Mouse (Mus musculus) kidney, embryonic 14.5 days (tissue): ENCODE measurements around the gene Tmem63b. TPM values are rescaled to one million over a fixed set of nuclear protein-coding genes. Genes with fewer than 3 reads are reported as not detected.

ENCODE experiments used
- ATAC-seq: fragments of 200-750 bp; cut with Nextera tagmentation; 2 replicates; pipeline ENCODE4 v1.8.0; 2017; ENCODE audit warnings: moderate number of reproducible peaks, mild to moderate bottlenecking, moderate TSS enrichment, moderate library complexity; ENCODE audit not compliant: low FRiP score, low TSS enrichment
- H3K27ac ChIP-seq: fragments of 300-500 bp; sonication (generic); 2 replicates; pipeline ENCODE4 v1.5.1; 2014; ENCODE audit warnings: low read depth, mild to moderate bottlenecking, low read length, moderate library complexity, mixed read lengths
- H3K27me3 ChIP-seq: fragments of 300-500 bp; sonication (generic); 2 replicates; pipeline ENCODE4 v1.6.1; 2014; ENCODE audit warnings: mild to moderate bottlenecking, low read length; ENCODE audit not compliant: control insufficient read depth, insufficient read depth
- H3K36me3 ChIP-seq: fragments of 300-500 bp; sonication (generic); 2 replicates; pipeline ENCODE4 v1.6.1; 2014; ENCODE audit warnings: low read length, mixed read lengths; ENCODE audit not compliant: control insufficient read depth, insufficient read depth
- H3K4me1 ChIP-seq: fragments of 300-500 bp; sonication (generic); 2 replicates; pipeline ENCODE4 v1.6.1; 2014; ENCODE audit warnings: low read length, mixed read lengths; ENCODE audit not compliant: control insufficient read depth, insufficient read depth
- H3K4me2 ChIP-seq: fragments of 300-500 bp; sonication (generic); replicated peaks from 2 replicates; pipeline ENCODE4 v1.6.1; 2014; ENCODE audit warnings: low read depth, mild to moderate bottlenecking, low read length
- H3K4me3 ChIP-seq: fragments of 300-500 bp; sonication (generic); 2 replicates; pipeline ENCODE4 v1.5.1; 2014; ENCODE audit warnings: mild to moderate bottlenecking, low read length
- H3K9ac ChIP-seq: fragments of 300-500 bp; sonication (generic); 2 replicates; pipeline ENCODE4 v1.6.1; 2014; ENCODE audit warnings: low read depth, mild to moderate bottlenecking, low read length, moderate library complexity
- H3K9me3 ChIP-seq: fragments of 300-500 bp; sonication (generic); 2 replicates; pipeline ENCODE4 v1.6.1; 2016; ENCODE audit warnings: low read length; ENCODE audit not compliant: control insufficient read depth
- WGBS: fragments of 180-500 bp; shearing (Covaris S2); extraction: QIAGEN DNeasy Blood & Tissue Kit; methylation state at CpG from one replicate; pipeline ENCODE4 v1.1.7; 2014; 5-methylcytosine and 5-hydroxymethylcytosine counted together
- polyA plus RNA-seq: library from polyadenylated mRNA; unstranded; fragments of >200 nt; fragmentation: Nextera tagmentation; extraction: Ambion mirVana; gene quantifications from 2 replicates; pipeline ENCODE4 v1.2.1, GENCODE M21; 2014

The Tmem63b gene
- polyA plus RNA-seq, 1 experiment from 2014 or later: 28.0 TPM

DNA sequence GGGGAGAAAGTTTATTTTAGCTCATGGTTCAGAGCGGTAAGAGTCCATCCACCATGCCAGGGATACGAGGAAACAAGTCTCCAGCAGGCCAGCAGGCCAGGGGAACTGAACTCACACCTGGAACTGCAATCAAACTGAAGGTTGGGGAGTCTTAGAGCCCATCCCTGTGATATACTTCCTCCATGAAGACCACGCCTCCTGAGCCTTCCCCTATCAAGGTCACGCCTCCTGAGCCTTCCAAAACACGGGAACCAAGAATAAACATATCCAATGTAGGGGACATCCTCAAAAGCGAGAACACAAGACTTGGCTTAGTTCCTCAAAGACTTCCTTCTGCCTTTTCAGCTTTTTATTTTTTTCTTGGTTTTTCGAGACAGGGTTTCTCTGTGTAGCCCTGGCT is 73.8 kb downstream of the Tmem63b start:
- Histone ChIP-seq H3K9ac (no peak overlapping the region), H3K4me3 (no peak overlapping the region), H3K9me3 (no peaks in the 10 kb centered on the region), H3K4me2 (no peak overlapping the region), H3K27me3 (no peaks in the 10 kb centered on the region), H3K4me1 (no peaks in the 10 kb centered on the region), H3K27ac (no peak overlapping the region), H3K36me3 (no peaks in the 10 kb centered on the region)
- WGBS: 86% methylated on average over 7 of the region's 7 CpGs
- no peak for ATAC-seq

DNA sequence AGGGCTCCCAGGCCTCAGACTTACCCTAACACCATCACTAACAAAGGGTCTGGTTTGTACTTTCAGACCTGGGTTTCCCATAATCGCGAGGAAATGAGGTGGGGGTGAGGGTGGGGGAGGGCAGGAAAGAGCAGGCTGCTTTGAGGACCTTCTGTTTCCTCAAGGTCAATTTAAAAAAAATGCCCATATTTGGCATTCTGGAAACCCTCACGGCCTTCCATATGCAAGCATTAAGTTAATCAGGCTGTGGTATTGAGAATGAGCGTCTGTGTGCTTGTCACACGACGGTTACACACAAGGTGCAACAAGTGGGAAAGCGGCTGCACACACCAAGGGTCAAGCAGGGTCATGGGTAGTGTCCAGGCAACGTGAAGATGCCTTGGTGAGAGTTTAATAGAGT is 74.7 kb downstream of the Tmem63b start:
- Histone ChIP-seq H3K4me2 (no peak overlapping the region), H3K4me3 (no peak overlapping the region), H3K27me3 (no peaks in the 10 kb centered on the region), H3K9ac (no peak overlapping the region), H3K4me1 (no peaks in the 10 kb centered on the region), H3K27ac (no peak overlapping the region), H3K36me3 (no peaks in the 10 kb centered on the region), H3K9me3 (no peaks in the 10 kb centered on the region)
- ATAC-seq: no peak
- WGBS: 82% methylated on average over 8 of the region's 8 CpGs

Other genes with a start within 250 kb of the Tmem63b start
- gene Spats1, start 211.5 kb downstream of the Tmem63b start, polyA plus RNA-seq: 0.46 and 0.76 TPM in 2 replicates
- 11.8 and 18.5 TPM in 2 replicates for gene Aars2, start 180.1 kb downstream of the Tmem63b start, polyA plus RNA-seq
- gene Tcte1, start 163.5 kb downstream of the Tmem63b start, polyA plus RNA-seq: 0.61 and 0.70 TPM in 2 replicates
- 1.7 and 2.0 TPM in 2 replicates for gene Tmem151b, start 137.2 kb downstream of the Tmem63b start, polyA plus RNA-seq
- gene Nfkbie, start 131.2 kb downstream of the Tmem63b start, polyA plus RNA-seq: 3.5 and 4.8 TPM in 2 replicates
- 122 and 140 TPM in 2 replicates for gene Slc35b2, start 123.0 kb downstream of the Tmem63b start, polyA plus RNA-seq
- 1,653 and 1,961 TPM in 2 replicates for gene Hsp90ab1, start 113.6 kb downstream of the Tmem63b start, polyA plus RNA-seq
- 61.4 and 83.5 TPM in 2 replicates for gene Slc29a1, start 87.3 kb downstream of the Tmem63b start, polyA plus RNA-seq
- gene Mymx, start 84.8 kb downstream of the Tmem63b start, polyA plus RNA-seq: 4.2 and 5.1 TPM in 2 replicates
- gene Capn11, start 27.6 kb downstream of the Tmem63b start, polyA plus RNA-seq: 0.10 TPM in 1 of 2 replicates, not detected in the other
- gene Mrpl14, start 583 bp downstream of the Tmem63b start, polyA plus RNA-seq: 154 and 192 TPM in 2 replicates
- gene 1600014C23Rik, start 46.9 kb upstream of the Tmem63b start, polyA plus RNA-seq: 0.62 TPM in 1 of 2 replicates, not detected in the other